ENCODE assay signal across 26 mouse cellular contexts in the genomic region with DNA sequence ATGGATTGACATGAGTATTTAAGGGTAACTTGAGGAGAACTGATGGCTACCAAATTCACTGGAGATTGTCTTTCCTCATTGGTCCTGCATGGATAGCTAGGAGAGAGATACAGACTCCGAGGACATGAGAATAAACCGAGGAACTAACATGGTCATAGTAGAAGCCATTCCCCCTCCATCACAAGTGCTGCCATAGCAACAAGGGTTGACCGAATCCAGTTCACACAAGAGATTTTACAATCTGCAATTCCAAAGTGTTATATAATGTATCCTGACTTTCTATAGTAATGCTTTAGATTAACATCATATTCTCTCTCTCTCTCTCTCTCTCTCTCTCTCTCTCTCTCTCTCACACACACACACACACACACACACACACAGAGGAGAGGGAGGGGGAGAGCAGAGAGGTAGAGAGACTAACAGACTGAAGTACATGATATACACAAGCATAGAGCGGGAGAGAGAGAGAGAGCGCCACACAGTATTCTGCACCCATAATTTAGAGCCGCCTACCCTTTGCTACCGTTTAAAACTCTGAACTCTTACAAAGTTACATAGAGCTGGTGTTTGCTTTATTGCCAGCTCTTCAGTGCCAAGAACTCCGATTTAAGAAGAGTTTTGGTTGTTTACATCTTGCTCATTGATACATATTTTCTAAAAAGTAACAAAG. TPM values are rescaled to one million over a fixed set of nuclear protein-coding genes. Genes with fewer than 3 reads are reported as not detected.
DNase-seq lines count a peak whose midpoint lies in the region; ATAC-seq lines count a peak whose summit lies in the region.
"Had no signal": no experiment of that assay in that cellular context is flagged by ENCODE, and none has a peak within 500 bp of the region (broad histone marks: within the 10 kb centered on the region; RNA-seq: fewer than 3 reads in every experiment).

No protein-coding gene starts in this region.

- H3K9ac ChIP-seq in intestine, embryonic 14.5 days (ENCODE audit: low read length), result no peak overlapping the region
- no peak overlapping the region for H3K9ac ChIP-seq in intestine, embryonic 15.5 days
- H3K9ac ChIP-seq: embryonic facial prominence, embryonic 12.5 days; forebrain, embryonic 13.5 days; forebrain, embryonic 15.5 days; forebrain, postnatal 0 days had no signal

- peaks cover 22% of the 10 kb centered on the region for H3K36me3 ChIP-seq in intestine, embryonic 14.5 days (ENCODE audit: control insufficient read depth, insufficient read depth, low read length)
- H3K36me3 ChIP-seq in intestine, embryonic 15.5 days, result 0 out of 2 replicates have a peak, but pooled peaks cover 2% of the 10 kb centered on the region
- H3K36me3 ChIP-seq: forebrain, embryonic 15.5 days; G1E had no signal

- H3K4me2 ChIP-seq in intestine, embryonic 14.5 days (ENCODE audit: low read length), result no peak overlapping the region
- no peak overlapping the region for H3K4me2 ChIP-seq in intestine, embryonic 15.5 days (replicated peaks)
- H3K4me2 ChIP-seq: embryonic facial prominence, embryonic 12.5 days; forebrain, embryonic 13.5 days; forebrain, embryonic 15.5 days had no signal

- no peak overlapping the region for H3K4me3 ChIP-seq in intestine, embryonic 14.5 days (ENCODE audit: low read depth, low read length)
- no peak overlapping the region for H3K4me3 ChIP-seq in intestine, embryonic 15.5 days (replicated peaks)
- H3K4me3 ChIP-seq: embryonic facial prominence, embryonic 10.5 days; embryonic facial prominence, embryonic 12.5 days; forebrain, embryonic 13.5 days; forebrain, embryonic 15.5 days had no signal

- no peaks in the 10 kb centered on the region for H3K4me1 ChIP-seq in intestine, embryonic 14.5 days (replicated peaks; ENCODE audit: control insufficient read depth, insufficient read depth, low read length)
- H3K4me1 ChIP-seq in intestine, embryonic 15.5 days (replicated peaks), result no peaks in the 10 kb centered on the region
- H3K4me1 ChIP-seq: forebrain, embryonic 13.5 days; forebrain, embryonic 15.5 days had no signal

- DNase-seq in frontal cortex, postnatal 25 days (ENCODE audit: low spot score in 2 of 2), result no peak
- DNase-seq in intestine, embryonic 14.5 days (ENCODE audit: low spot score), result peak; percentile 24
- DNase-seq in brain, adult 2 months (ENCODE audit: low read depth, low spot score), result peak; percentile 59
- DNase-seq in cerebellum, postnatal 4 days (ENCODE audit: low spot score in 2 of 2), result no peak
- DNase-seq: adrenal gland, adult 8-10 months; adrenal gland, postnatal 14 days; adrenal gland, postnatal 36 days; B cell, adult 2 months; cerebellum, adult 11 months; cerebellum, adult 18-20 months; cerebellum, adult 8-10 months; cerebellum, adult 9-11 months; cerebellum, postnatal 14 days; cerebellum, postnatal 36 days; forebrain, postnatal 0 days had no signal

- no peak overlapping the region for H3K27ac ChIP-seq in intestine, embryonic 14.5 days (ENCODE audit: low read depth)
- H3K27ac ChIP-seq in intestine, embryonic 15.5 days, result no peak overlapping the region
- H3K27ac ChIP-seq: embryonic facial prominence, embryonic 10.5 days; embryonic facial prominence, embryonic 12.5 days; forebrain, embryonic 13.5 days; forebrain, embryonic 15.5 days had no signal

- H3K27me3 ChIP-seq in intestine, embryonic 14.5 days (replicated peaks; ENCODE audit: control insufficient read depth, insufficient read depth, low read length), result no peaks in the 10 kb centered on the region
- no peaks in the 10 kb centered on the region for H3K27me3 ChIP-seq in intestine, embryonic 15.5 days (replicated peaks)
- H3K27me3 ChIP-seq: CH12.LX; embryonic facial prominence, embryonic 12.5 days; forebrain, embryonic 13.5 days; forebrain, embryonic 15.5 days; Patski had no signal

- H3K9me3 ChIP-seq in intestine, embryonic 14.5 days (ENCODE audit: control insufficient read depth, low read length), result no peaks in the 10 kb centered on the region
- H3K9me3 ChIP-seq in intestine, embryonic 15.5 days, result no peaks in the 10 kb centered on the region
- H3K9me3 ChIP-seq: embryonic facial prominence, embryonic 10.5 days; embryonic facial prominence, embryonic 12.5 days; forebrain, embryonic 13.5 days; forebrain, embryonic 15.5 days had no signal

- ATAC-seq in frontal cortex, adult (ENCODE audit: low TSS enrichment), result peak; percentile 88
- ATAC-seq in intestine, embryonic 14.5 days (replicated peaks; ENCODE audit: low FRiP score, low TSS enrichment, low read depth), result no peak
- no peak for ATAC-seq in intestine, embryonic 15.5 days
- ATAC-seq: activated CD4-positive, CD25-positive, alpha-beta regulatory T cell, adult 4 months; CD4-positive, CD25-positive, alpha-beta regulatory T cell, adult 4 months; forebrain, embryonic 13.5 days; forebrain, embryonic 15.5 days; forebrain, postnatal 0 days; Patski had no signal

- WGBS in intestine, embryonic 14.5 days, result 74% methylated on average over 8 of the region's 8 CpGs
- 78% methylated on average over 8 of the region's 8 CpGs for WGBS in intestine, embryonic 15.5 days

RNA-seq across cellular contexts. Expression of gene Man2a1, which starts 37.5 kb away (rescaled TPM):
- polyA plus RNA-seq in intestine, embryonic 14.5 days (2014; fragmentation: Nextera tagmentation; extraction: Ambion mirVana), result 12.6 and 12.8 TPM in 2 replicates
- 11.6 and 13.9 TPM in 2 replicates for polyA plus RNA-seq in intestine, embryonic 15.5 days (2015; fragmentation: Nextera tagmentation; extraction: Ambion mirVana)
- polyA plus RNA-seq: G1E had no signal

Comparison
In these comparisons a context has a peak if more than half of its experiments do, and no peak if none do; other contexts are left out.
1. DNase-seq: peak in intestine, embryonic 14.5 days (single experiment) and brain, adult 2 months (single experiment); none in frontal cortex, postnatal 25 days (0 of 2) and cerebellum, postnatal 4 days (0 of 2).